Mouse (Mus musculus) kidney, embryonic 16.5 days (tissue): ENCODE measurements around the gene Lrfn2. TPM values are rescaled to one million over a fixed set of nuclear protein-coding genes. Genes with fewer than 3 reads are reported as not detected.

Source experiments
- ATAC-seq: fragments of 200-750 bp; cut with Nextera tagmentation; 2 replicates; pipeline ENCODE4 v1.8.0; 2017; ENCODE audit warnings: moderate TSS enrichment; ENCODE audit not compliant: low FRiP score, low TSS enrichment
- H3K27ac ChIP-seq: fragments of 300-500 bp; sonication (generic); 2 replicates; pipeline ENCODE4 v1.5.1; 2014; ENCODE audit warnings: low read length
- H3K27me3 ChIP-seq: fragments of 300-500 bp; sonication (generic); 2 replicates; pipeline ENCODE4 v1.6.1; 2014; ENCODE audit warnings: low read length, control low read depth, mixed read lengths; ENCODE audit not compliant: insufficient read depth
- H3K36me3 ChIP-seq: fragments of 300-500 bp; sonication (generic); 2 replicates; pipeline ENCODE4 v1.6.1; 2014; ENCODE audit warnings: low read length, control low read depth, mixed read lengths; ENCODE audit not compliant: insufficient read depth
- H3K4me1 ChIP-seq: fragments of 300-500 bp; sonication (generic); 2 replicates; pipeline ENCODE4 v1.6.1; 2014; ENCODE audit warnings: low read length, control low read depth, mixed read lengths; ENCODE audit not compliant: insufficient read depth
- H3K4me2 ChIP-seq: fragments of 300-500 bp; sonication (generic); replicated peaks from 2 replicates; pipeline ENCODE4 v1.6.1; 2014; ENCODE audit warnings: low read depth, low read length
- H3K4me3 ChIP-seq: fragments of 300-500 bp; sonication (generic); 2 replicates; pipeline ENCODE4 v1.5.1; 2014; ENCODE audit warnings: mild to moderate bottlenecking, low read length
- H3K9ac ChIP-seq: fragments of 300-500 bp; sonication (generic); replicated peaks from 2 replicates; pipeline ENCODE4 v1.6.1; 2014; ENCODE audit warnings: low read length
- H3K9me3 ChIP-seq: fragments of 300-500 bp; sonication (generic); 2 replicates; pipeline ENCODE4 v1.6.1; 2016; ENCODE audit warnings: low read length, control low read depth
- WGBS: fragments of 180-500 bp; shearing (Covaris S2); extraction: QIAGEN DNeasy Blood & Tissue Kit; methylation state at CpG from one replicate; pipeline ENCODE4 v1.1.7; 2014; 5-methylcytosine and 5-hydroxymethylcytosine counted together
- polyA plus RNA-seq: library from polyadenylated mRNA; unstranded; fragments of >200 nt; fragmentation: Nextera tagmentation; extraction: Ambion mirVana; gene quantifications from 2 replicates; pipeline ENCODE4 v1.2.1, GENCODE M21; 2015

Lrfn2 gene
- polyA plus RNA-seq, 1 experiment from 2014 or later, result 0.94 TPM

DNA sequence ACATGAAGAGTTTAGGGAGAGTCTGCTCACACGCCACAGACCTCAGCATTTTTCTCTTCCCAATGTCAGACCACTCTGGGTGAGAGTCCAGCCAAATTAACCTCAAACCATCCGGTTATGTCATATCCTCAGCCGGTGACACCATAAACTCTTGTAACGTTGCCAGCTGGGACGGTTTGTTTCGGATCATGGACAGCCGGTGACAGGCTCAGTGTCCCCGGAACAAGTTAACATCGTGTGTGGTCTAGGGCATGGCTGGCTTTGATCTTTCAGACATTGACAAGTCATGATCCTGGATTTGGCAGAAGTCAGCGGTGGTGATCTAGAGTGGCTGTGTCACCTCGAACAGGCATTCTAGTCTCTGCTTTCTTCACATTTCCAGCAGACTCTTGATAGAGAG lies 119.1 kb downstream of the Lrfn2 start:
- peaks cover 5% of the 10 kb centered on the region; the same call in 1 of the 2 replicates for H3K4me1 ChIP-seq
- no peak overlapping the region for H3K4me3 ChIP-seq
- WGBS, result 65% methylated on average over 11 of the region's 11 CpGs
- H3K4me2 ChIP-seq, result no peak overlapping the region
- no peaks in the 10 kb centered on the region for H3K27me3 ChIP-seq
- 0 out of 2 replicates have a peak, but pooled peaks have one; percentile 25 for ATAC-seq
- no peak overlapping the region for H3K27ac ChIP-seq
- no peaks in the 10 kb centered on the region for H3K9me3 ChIP-seq
- no peak overlapping the region for H3K9ac ChIP-seq
- H3K36me3 ChIP-seq, result no peaks in the 10 kb centered on the region

DNA sequence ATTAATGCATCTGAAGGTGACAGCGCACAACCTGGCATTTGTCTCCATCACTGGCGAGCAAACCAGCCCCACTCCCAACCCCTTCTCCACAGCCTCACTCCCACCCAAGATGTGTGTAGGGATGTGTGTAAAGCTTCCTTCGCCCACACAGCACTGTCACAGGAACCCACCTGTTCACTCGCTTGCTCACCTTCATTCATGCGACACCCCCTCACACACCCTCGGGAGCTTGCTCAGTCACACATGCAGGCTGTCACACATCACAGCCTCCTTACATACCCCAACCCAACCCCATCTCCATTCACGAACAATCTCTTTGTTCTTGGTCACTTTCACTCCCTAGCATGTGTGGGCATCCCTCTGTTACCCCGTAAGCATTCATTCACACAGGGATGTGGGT lies 129.0 kb downstream of the Lrfn2 start:
- no peak overlapping the region for H3K4me2 ChIP-seq
- H3K4me3 ChIP-seq, result no peak overlapping the region
- WGBS, result 59% methylated on average over 8 of the region's 8 CpGs
- no peaks in the 10 kb centered on the region for H3K36me3 ChIP-seq
- no peaks in the 10 kb centered on the region for H3K9me3 ChIP-seq
- ATAC-seq, result no peak
- H3K4me1 ChIP-seq, result peaks cover 5% of the 10 kb centered on the region; the same call in 1 of the 2 replicates
- no peaks in the 10 kb centered on the region for H3K27me3 ChIP-seq
- no peak overlapping the region for H3K9ac ChIP-seq
- no peak overlapping the region for H3K27ac ChIP-seq

DNA sequence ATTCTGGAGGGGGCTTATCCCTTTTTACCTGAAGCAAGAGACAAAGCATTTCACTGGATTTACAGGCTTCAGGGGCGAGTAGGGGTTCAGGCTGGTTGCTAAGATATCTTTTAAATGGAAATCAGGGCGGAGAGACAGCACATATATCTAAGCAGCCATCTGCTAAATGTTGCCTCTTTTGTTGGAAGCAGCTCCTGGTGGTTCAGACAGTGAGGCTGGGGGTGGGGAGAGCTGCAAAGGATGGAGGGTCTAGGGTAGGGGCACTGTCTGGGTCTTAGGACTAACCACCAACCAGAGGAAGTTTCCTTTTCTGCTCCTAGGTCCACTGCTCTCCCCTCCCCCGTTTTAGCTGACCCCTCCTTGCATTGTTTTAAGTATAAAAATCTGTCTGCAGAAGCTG lies 131.6 kb downstream of the Lrfn2 start:
- 50% methylated on average over 3 of the region's 3 CpGs for WGBS
- no peak for ATAC-seq
- H3K4me1 ChIP-seq, result peaks cover 5% of the 10 kb centered on the region; the same call in 1 of the 2 replicates

GRCm38 (mm10) chr17:49064526-49064925 lies 132.3 kb downstream of the Lrfn2 start:
- 84% methylated on average over 8 of the region's 8 CpGs for WGBS
- Histone ChIP-seq H3K27ac (no peak overlapping the region), H3K4me2 (no peak overlapping the region), H3K4me3 (no peak overlapping the region), H3K9me3 (no peaks in the 10 kb centered on the region), H3K4me1 (peaks cover 5% of the 10 kb centered on the region; the same call in 1 of the 2 replicates), H3K27me3 (no peaks in the 10 kb centered on the region), H3K9ac (no peak overlapping the region), H3K36me3 (no peaks in the 10 kb centered on the region)
- ATAC-seq, result no peak

More for the DNA sequence above, 131.6 kb downstream of the Lrfn2 start:
- Histone ChIP-seq H3K4me2 (no peak overlapping the region), H3K4me3 (no peak overlapping the region), H3K36me3 (no peaks in the 10 kb centered on the region), H3K9me3 (no peaks in the 10 kb centered on the region), H3K27me3 (no peaks in the 10 kb centered on the region), H3K9ac (no peak overlapping the region), H3K27ac (no peak overlapping the region)

- no peak overlapping the region for H3K9ac ChIP-seq
- no peak overlapping the region for H3K4me2 ChIP-seq
- H3K4me1 ChIP-seq, result peaks cover 5% of the 10 kb centered on the region; the same call in 1 of the 2 replicates
- ATAC-seq, result peak; percentile 78
- H3K36me3 ChIP-seq, result no peaks in the 10 kb centered on the region
- WGBS, result 64% methylated on average over 3 of the region's 3 CpGs
- no peaks in the 10 kb centered on the region for H3K27me3 ChIP-seq
- H3K4me3 ChIP-seq, result no peak overlapping the region
- no peak overlapping the region for H3K27ac ChIP-seq
- no peaks in the 10 kb centered on the region for H3K9me3 ChIP-seq
Measured at GRCm38 (mm10) chr17:49065050-49065449, 132.9 kb downstream of the Lrfn2 start.

DNA sequence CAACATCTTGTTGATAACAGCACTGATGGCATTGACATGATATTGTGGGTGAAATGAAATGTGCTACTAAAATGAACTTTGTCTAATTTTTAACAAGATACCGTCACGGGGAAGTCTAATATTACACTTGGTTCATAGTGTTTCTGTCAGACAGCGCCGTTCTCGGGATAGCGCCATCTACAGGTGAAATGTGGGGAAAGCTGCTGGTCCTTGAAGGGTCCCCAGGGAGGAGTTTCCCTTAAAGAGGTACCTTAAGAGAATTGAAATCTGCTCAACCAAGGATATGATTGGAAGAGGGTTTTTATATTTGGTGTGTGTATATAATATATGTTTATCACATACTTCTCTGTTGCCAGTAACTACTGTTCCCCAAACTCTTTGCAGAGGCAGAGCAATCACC lies 134.6 kb downstream of the Lrfn2 start:
- Histone ChIP-seq H3K4me3 (no peak overlapping the region), H3K9ac (no peak overlapping the region), H3K4me2 (no peak overlapping the region), H3K27me3 (no peaks in the 10 kb centered on the region), H3K36me3 (no peaks in the 10 kb centered on the region), H3K4me1 (peaks cover 5% of the 10 kb centered on the region; the same call in 1 of the 2 replicates), H3K27ac (no peak overlapping the region), H3K9me3 (no peaks in the 10 kb centered on the region)
- no peak for ATAC-seq
- 70% methylated on average over 6 of the region's 6 CpGs for WGBS

DNA sequence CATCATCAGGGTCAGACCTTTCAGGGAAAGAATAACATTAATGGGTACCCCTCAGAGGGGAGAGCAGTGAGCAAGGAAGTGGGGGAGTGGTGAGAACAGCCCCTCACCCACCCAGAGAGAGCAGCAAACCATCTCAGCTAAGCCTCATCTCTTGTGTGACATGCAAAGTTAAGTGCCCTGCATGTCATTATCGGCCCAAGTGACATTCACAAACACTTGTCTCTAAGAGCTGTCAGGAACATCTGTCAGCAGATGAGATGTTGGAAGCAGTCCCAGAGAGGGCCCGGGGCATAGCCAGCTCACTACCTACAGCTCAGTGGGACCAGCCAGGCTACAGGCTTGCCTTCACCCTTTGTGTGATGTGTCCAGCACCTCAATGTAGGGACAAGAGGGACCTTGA lies 146.0 kb downstream of the Lrfn2 start:
- 29% methylated on average over 2 of the region's 2 CpGs for WGBS

GRCm38 (mm10) chr17:49079647-49080046 lies 147.5 kb downstream of the Lrfn2 start:
- no peaks in the 10 kb centered on the region for H3K27me3 ChIP-seq
- H3K4me1 ChIP-seq, result peaks cover 6% of the 10 kb centered on the region; the same call in 1 of the 2 replicates
- no peak overlapping the region for H3K4me3 ChIP-seq
- no peaks in the 10 kb centered on the region for H3K9me3 ChIP-seq
- no peak overlapping the region for H3K9ac ChIP-seq
- 70% methylated on average over 2 of the region's 2 CpGs for WGBS
- no peak overlapping the region for H3K4me2 ChIP-seq
- no peak overlapping the region for H3K27ac ChIP-seq
- no peak for ATAC-seq
- H3K36me3 ChIP-seq, result no peaks in the 10 kb centered on the region

More for the DNA sequence above, 146.0 kb downstream of the Lrfn2 start:
- Histone ChIP-seq H3K4me1 (no peaks in the 10 kb centered on the region), H3K27ac (no peak overlapping the region), H3K27me3 (no peaks in the 10 kb centered on the region), H3K36me3 (no peaks in the 10 kb centered on the region), H3K4me3 (no peak overlapping the region), H3K9ac (no peak overlapping the region), H3K9me3 (no peaks in the 10 kb centered on the region), H3K4me2 (no peak overlapping the region)
- ATAC-seq, result no peak

GRCm38 (mm10) chr17:49083594-49084380 lies 151.6 kb downstream of the Lrfn2 start:
- no peak for ATAC-seq
- 34% methylated on average over 9 of the region's 9 CpGs for WGBS
- no peak overlapping the region for H3K4me3 ChIP-seq

GRCm38 (mm10) chr17:49085111-49085510 lies 152.9 kb downstream of the Lrfn2 start:
- no peak overlapping the region for H3K4me2 ChIP-seq

More at GRCm38 (mm10) chr17:49083594-49084380, 151.6 kb downstream of the Lrfn2 start:
- Histone ChIP-seq H3K9ac (no peak overlapping the region), H3K27ac (no peak overlapping the region), H3K4me1 (peaks cover 6% of the 10 kb centered on the region; the same call in 1 of the 2 replicates), H3K9me3 (no peaks in the 10 kb centered on the region), H3K4me2 (no peak overlapping the region), H3K27me3 (no peaks in the 10 kb centered on the region), H3K36me3 (no peaks in the 10 kb centered on the region)

More at GRCm38 (mm10) chr17:49085111-49085510, 152.9 kb downstream of the Lrfn2 start:
- Histone ChIP-seq H3K27me3 (no peaks in the 10 kb centered on the region), H3K4me1 (peaks cover 6% of the 10 kb centered on the region; the same call in 1 of the 2 replicates), H3K36me3 (no peaks in the 10 kb centered on the region), H3K4me3 (no peak overlapping the region), H3K9me3 (no peaks in the 10 kb centered on the region), H3K9ac (no peak overlapping the region), H3K27ac (no peak overlapping the region)
- WGBS, result 90% methylated on average over 4 of the region's 4 CpGs
- ATAC-seq, result no peak
